Mouse (Mus musculus): ENCODE results near the gene Cdc42. TPM values are rescaled to one million over a fixed set of nuclear protein-coding genes. Genes with fewer than 3 reads are reported as not detected.

Cdc42 gene
- total RNA-seq, 2 experiments from 2014 or later: 307 to 330 TPM

DNA sequence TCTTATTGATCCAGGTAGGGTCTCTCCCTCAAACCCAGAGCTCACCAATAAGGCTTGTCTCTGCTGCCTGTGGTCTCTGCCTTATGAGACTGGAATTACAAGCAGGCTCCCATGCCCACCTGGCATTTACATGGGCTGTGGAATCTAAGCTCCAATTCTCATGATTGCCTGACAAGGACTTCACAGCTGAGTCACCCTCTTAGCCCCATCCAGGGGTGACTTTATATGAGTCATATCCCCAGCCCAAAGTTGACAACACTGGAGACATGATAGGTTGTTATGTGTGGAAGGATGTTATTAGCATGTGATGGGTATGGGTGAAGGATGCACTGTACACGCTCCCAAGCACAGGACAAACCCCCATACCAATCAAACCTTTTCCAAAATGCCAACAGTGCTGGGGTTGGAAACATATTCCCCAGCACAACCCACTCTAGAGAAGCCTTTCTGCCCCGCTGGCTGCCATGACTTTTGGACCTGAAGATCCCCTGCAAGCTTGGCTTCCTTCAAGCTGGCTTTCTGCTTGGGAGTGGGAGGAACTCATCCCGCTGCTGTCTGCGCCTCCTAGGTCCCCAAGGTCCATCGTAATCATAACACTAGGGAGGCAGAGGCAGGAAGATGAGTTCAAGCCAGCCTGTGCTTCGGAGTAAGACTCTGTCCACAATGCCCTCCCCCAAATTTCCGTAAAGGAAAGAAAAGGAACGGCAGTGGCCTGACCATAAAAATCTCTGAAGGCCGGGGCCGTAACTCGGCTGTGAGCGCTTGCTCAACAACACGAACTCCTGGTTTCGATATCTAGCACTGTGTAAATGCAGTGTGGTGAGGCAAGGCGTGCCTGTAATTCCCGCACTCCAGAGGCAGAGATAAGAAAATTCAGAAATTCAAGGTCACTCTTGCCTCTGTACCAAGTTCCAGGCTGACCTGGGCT is 14.3 kb upstream of the Cdc42 start:
- DNase-seq (ENCODE audit: low spot score in 2 of 2): no peak

DNA sequence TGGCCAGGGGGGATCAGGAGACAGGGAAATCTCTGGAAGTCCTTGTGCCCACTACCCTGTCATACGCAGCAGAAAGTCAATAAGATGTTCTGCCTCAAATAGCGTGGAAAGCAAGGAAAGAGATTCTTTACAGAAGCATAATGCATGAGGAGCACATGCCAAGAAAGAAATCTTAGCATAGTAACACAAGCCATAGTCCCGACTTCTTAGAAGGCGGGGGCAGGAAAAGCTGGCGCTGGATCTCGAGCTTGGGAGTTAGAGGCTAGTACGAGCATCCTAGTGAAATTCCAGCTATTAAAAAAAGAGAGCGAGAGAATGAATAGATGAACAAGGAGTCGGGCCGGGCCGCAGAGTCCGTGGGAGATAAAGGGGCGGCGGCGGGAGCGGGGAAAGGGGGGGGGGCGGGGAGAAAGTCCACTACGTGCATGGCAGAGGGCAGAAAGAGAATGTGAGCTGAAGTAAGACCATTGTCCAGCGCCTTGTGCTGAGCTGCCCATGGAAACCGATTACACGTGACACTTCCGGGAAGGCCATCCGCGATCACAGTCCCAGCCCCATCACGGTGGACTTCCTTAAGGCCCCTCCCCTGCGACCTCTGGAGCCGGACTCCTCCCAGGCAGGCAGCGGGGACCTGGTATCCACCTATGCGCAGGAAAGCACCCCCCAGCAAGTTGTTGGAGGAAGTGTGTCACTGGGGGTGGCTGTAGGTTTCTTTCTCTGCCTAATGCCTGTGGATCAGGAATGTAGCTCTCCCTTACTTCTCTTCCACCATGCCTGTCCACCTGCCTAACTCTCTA is 12.6 kb upstream of the Cdc42 start:
- DNase-seq (ENCODE audit: low spot score in 2 of 2): peak; percentile 29 to 44

DNA sequence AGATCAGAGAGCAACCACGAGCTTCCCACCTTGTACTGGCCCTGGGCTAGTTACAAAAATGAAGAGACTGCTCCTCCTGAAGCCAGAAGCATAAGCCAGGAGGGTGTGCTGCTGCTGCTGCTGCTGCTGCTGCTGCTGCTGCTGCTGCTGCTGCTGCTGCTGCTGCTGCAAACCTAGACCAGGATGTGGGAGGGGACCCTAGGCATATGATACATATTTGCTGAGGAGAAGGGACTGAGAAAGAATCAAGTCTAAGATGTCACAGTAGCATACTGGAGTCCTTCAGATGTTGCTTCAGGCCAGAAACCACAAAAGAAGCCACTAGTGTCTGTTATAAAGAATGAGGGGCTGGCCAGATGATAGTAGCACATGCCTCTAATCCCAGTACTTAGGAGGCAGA is 10.7 kb upstream of the Cdc42 start:
- DNase-seq (ENCODE audit: low spot score in 2 of 2): no peak

DNA sequence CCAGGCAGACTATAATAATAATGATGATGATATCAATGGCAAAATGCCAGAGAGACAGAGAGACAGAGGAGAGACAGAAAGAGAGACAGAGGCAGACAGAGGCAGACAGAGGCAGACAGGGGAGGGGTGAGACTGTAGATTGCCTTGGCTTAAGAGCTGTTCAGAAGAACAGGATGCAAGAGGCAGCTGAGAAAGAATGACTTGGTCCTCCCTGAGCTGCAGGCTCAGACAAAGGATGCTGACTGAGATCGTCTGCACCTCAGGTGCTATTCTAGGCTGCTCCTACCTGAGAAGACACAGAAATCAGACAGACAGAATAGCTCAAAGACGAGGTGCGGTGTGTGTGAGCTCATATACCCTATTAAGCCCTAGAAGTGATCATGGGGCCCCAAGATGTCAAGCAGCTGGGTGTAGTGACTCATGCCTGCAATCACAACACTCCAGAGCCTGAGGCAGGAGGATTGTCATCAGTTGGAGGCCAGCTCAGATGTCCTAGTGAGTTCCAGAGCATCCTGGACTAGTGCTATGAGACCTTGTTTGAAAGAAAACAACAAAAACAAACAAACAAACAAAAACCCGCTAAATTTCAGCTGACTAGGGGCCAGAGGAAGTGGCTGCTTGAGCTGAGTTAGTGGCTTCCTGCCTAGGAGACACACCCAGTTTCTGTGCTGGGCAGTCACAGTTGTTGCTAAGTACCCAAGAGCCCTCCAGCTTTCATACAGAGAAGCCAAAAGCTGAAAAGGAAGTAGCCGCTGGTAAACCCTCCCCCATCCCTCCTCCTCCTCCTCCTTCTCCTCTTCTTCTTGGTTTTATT is 10.0 kb upstream of the Cdc42 start:
- DNase-seq (ENCODE audit: low spot score in 2 of 2): no peak

DNA sequence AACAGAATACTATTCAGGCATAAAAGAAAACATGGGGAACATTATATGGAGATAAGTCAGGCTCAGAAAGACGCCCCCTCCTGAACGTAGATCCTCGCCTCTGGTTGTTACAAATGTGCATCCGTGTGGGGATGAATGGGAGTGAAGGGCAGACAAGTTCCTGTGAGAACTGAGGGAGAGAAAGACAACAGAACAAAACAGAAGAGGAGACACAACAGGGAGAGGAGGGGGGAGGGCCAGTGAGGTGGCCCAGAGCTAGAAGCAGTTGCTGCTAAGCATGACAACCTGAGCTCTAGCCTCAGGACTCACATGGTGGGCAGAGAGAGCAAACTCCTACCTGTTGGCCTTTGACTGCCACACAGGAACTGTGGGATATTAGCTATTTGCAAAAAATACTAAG is 8.6 kb upstream of the Cdc42 start:
- no peak for DNase-seq (ENCODE audit: low spot score in 2 of 2)

DNA sequence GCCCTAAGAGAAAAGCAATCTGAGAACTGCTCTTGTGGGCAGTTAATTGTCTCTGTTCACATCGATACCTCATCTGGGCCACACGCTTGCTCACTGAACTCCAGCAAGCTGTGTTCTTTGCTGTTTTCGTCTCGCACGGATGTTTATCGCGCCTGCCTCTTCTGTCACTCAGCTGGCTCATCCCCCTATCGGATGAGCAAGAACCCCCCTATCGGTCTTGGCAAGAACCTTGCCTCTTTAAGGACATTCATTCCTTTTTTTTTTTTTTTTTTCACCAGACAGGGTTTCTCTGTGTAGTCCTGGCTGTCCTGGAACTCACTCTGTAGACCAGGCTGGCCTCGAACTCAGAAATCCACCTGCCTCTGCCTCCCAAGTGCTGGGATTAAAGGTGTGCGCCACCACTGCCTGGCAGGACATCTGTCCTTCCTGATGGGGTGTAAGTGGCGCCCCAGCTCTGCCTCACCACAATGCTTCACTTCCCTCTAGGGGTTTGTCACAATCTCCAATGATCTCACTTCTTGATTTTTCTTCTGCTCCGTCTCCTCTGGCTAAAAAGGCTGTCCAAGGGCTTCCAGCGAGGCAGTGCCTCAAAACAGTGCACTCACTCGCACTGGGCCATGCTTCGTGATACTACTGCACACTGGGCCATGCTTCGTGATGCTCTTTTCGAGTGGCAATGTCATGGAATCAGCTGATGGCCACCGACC is 8.0 kb upstream of the Cdc42 start:
- DNase-seq (ENCODE audit: low spot score in 2 of 2): no peak

DNA sequence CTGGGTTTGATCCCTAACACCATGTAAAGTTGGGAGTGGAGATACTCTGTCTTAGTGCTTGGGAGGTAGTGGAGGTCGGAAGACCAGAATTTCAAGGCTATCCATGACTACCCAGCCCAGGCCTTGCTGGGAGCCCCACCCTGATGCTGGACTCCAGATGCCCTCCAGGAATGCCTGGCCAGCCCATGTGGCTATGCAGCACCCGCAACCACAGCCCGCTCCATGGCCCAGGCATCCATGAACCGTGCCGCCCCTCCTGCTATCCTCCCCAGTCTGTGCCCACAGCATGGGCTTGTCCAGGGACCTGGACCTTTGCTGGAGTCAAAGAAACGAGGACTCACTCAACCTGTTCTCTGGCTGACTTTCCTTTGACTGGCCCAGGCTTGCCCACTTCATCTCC is 7.3 kb upstream of the Cdc42 start:
- DNase-seq (ENCODE audit: low spot score in 2 of 2): no peak

DNA sequence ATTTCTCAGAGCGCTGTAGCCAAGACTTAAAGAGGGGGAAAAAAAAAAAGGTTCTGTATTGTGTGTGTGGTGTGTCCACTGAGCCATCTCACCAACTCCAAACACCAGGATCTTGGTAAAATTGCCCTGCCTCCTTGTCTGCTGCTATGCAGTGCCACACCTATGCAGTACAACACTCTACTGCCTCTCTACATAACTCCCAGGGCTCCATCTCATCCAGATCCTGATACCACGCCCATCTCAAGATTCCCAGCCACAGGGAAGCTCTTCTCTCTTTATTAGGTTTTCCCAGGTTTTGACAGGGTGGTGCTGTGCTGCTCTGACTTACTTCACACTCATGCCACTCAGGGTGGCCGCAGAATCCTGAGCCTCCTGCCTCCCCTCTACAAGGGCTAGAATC is 3.5 kb upstream of the Cdc42 start:
- no peak for DNase-seq (ENCODE audit: low spot score in 2 of 2)

DNA sequence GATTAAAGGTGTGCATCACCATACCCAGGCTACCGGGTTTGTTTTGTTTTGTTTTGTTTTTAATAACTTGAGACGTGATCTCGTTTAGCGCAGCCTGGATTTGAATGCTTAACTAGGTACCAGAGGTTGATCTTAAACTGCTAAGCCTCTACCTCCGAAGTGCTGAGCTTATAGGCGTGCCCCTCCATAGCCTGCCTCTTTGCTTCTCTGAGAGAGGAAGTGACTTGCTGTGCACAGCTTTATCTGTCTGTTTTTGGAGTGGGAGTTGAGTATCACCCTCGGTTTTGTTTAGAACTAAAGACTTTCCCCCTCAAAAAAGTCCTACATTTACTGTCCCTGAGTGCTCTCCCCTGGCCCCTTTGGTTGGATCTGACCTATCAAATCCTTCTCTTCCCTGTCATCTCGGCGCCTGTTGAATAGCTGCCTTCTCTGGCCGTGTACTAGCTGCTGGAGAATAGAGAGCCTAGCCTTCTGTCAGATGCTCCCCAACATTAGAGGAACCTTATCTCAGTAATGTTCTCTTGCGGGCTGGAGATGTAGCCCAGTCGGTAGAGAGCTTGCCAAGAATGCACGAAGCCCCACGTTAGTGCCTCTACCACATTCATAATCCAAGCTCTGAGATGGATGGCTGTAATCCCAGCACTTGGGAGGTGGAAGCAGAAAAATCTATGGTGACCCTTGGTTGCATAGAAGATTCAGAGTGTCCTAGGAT is 927 bp upstream of the Cdc42 start:
- DNase-seq (ENCODE audit: low spot score in 2 of 2): no peak

DNA sequence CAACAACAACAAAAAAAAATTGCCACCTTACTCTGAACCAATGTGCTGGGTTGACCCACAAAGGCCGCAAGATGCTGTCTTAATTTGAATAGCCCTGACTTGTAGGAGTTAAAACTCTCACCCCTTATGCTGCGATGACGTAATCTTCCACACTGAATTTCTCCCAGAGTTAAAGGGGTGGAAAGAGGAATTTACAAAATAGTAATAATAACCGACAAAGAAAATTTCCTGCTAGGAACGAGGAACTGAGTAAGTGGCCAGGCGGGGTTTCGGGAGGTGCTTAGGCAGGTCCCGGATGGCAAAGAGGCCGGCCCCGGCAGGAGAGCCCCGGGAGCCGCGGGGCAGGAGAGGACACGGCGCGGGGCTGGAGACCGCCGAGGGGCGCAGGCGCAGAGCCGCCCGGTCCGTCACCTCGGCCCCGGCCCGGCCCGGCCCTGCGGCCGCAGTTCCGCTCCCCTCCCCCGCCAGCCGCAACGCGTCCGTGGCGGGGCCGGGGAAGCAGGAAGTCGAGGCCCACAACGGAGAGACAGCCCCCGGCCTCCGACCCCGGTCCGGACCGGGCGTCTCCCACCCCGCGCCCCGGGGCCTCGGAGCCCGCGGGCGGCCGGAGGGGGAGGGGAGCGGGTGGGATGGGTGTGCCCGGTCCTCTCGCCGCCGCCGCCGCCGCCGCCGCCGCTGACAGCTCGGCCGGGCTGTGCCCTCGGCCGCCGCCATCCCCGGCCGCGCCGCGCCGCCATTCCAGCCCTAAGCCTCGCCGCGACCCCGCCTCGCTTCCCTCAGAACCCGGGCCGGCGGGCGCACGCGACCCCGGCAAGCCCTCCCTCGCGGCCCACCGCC is 628 bp downstream of the Cdc42 start:
- DNase-seq (ENCODE audit: low spot score in 2 of 2): peak; percentile 49 to 52

DNA sequence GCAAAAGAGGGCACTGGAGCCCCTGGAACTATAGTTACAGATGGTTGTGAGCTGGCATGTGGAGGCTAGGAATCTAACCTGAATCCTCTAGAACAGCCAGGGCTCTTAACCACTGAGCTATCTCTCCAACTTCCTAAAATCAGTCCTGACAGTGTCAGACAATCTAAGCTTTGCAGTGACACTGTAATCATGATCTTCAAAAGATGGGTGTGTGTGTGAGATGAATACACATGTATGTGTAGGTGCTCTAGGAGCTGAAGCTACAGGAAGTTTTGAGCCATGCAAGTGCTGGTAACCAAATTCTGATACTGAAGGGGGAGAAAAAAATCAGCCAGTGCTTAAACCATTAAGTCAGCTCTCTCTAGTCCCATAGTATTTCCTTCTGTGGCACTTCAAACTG is 6.9 kb downstream of the Cdc42 start:
- no peak for DNase-seq (ENCODE audit: low spot score in 2 of 2)

DNA sequence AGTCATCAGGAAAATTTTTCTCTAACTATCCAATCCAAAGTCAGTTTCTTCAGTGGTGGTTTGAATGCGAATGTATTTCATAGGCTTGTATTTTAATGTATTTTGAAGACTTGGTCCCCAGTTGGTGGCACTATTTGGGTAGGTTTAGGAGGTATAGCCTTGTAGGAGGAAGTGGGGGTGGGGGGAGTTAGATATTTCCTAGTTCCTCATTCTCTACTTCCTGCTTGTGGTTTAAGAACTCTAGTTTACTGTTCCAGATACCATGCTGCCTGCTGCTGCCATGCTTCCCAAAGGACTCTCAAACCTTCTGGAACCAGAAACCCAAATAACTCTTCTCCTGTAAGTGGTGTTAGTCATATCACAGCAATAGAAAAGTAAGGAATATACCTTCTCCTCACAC is 11.7 kb downstream of the Cdc42 start:
- DNase-seq (ENCODE audit: low spot score in 2 of 2): no peak

DNA sequence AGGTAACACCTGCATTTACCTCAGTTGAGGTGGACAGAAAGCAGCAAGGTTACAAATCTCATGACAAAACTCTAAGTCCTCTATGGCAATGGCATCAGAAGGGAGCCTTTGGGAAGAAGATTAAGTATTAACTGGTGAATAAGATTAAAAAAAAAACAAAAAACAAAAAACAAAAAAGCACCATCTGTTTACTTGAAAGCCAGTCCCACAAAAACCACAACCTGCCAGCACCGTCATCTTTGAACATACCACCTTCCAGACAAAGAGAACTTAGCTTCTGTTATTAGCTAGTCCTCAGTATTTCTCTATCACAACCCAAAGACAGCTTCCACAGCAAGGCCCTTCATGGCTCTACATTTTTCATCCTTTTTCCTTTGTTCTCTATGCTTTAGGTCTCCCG is 12.4 kb downstream of the Cdc42 start:
- no peak for DNase-seq (ENCODE audit: low spot score in 2 of 2)

DNA sequence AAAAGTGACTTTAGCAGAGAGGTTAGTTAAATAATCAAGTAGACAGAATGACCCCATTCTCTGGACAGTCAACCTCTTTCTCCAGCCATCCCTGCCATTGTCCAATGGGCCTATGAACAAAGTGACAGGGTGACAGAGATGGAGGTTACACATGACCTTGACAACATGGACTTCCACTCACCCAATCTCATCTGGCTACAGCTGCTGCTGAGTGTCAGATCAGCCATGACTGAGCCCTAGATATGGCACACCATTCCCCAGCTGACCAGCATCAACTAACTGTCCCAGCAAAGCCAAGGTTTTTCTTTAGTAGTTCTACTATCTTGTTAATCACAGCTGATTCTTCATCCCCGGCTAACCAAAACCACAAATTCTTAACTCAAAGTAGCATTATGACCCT is 14.7 kb downstream of the Cdc42 start:
- no peak for DNase-seq (ENCODE audit: low spot score in 2 of 2)

DNA sequence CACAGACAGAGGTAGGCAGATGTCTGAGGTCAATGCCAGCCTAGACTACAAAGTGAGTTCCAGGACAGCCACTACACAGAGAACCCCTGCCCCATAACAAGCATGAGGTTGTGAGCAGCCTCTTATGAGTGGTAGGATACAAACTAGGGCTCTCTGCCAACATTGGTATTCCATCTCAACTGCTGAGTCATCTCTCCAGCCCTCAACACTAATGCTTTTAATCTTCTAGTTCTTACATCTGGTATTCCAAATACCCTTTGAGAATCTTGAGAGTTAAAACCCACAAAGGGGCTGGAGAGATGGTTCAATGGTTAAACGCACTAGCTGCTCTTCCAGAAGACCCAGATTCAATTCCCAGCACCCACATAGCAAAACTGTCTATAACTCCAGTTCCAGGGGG is 18.1 kb downstream of the Cdc42 start:
- DNase-seq (ENCODE audit: low spot score in 2 of 2): no peak

DNA sequence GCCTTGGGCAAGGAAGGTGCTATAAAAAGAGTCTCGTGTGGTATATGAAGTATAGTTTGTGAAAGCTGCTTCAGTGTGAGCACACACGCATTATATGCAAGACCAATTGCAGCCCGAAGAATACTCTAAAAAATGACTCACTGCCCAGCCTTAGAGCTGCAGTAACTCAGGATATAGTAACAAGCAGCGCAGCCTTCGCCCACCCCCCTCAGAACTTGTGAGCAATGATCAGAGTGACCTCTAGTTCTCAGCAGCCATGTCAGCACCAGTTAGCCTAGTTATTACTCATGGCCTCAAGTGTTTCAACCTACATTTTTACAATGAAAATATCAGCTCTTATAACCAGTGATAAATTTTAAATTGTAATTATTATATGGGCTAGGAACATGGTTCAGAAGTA is 21.1 kb downstream of the Cdc42 start:
- no peak for DNase-seq (ENCODE audit: low spot score in 2 of 2)

DNA sequence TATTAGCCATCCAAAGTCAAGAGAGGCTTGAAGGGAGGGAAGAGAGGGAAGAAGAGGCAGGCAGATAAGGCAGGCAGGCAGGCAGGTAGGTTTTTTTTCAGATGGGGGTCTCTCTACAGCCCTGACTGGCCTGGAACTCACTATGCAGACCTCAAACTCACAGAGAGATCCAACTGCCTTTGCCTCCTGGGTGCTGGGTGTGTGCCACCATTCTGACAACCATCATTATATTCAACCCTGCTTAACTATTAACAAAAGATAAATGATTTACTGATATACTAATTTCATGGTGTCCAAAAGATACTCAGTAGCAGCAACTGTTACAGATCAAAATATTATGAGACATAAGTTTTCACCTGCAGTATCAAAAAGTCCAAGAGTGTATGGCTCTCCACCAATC is 25.5 kb downstream of the Cdc42 start:
- DNase-seq (ENCODE audit: low spot score in 2 of 2): no peak

DNA sequence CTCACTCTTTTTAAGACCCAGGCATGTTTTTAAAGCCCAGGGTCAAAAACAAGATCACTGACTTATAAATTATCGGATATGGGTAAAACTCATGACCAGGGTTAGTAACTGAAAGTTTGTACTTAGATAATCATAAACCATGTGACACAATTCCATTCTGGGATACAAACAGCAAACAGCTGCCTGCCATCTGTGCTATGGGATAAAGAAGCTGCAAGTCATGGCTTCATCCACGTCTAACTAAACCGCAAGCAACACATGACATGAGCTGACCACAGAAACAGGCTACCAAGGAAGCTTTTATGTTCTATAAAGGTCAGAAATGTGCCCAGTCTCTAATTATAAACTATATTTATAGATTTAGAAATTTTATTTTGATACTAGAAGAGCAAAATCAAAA is 31.0 kb downstream of the Cdc42 start:
- DNase-seq (ENCODE audit: low spot score in 2 of 2): no peak

DNA sequence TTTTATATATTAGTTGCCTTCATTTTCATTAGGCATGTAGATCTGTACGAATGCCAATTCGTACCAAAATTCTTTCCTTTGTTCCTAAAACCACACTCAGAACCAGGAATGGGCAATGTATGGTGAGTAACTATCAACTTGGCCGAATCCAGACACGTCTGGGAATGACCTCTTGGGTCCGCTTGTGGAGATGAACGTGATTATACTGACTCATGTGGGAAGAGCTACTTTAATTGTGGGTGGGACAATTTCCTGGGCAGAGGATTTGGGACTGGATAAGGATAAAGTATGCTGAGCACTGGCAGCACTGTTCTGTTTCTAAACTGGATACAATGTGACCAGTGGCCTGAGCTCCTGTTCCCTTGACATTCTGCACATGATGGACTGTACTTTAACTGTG is 32.6 kb downstream of the Cdc42 start:
- DNase-seq (ENCODE audit: low spot score in 2 of 2): no peak

All from left cerebral cortex, adult 18-20 months (tissue).